Comparison of ENCODE assay signal across 8 mouse cellular contexts in genomic region chr5:99339790-99340189, GRCm38 (mm10).
DNase-seq lines count a peak whose midpoint lies in the region; ATAC-seq and TF ChIP-seq lines count a peak whose summit lies in the region.

No protein-coding gene starts in this region.

- peak in 1 of 2 experiments; percentile 11 for DNase-seq in layer of hippocampus, adult 2 months (ENCODE audit: low spot score in 2 of 2)
- DNase-seq in layer of hippocampus, adult 11-12 months (ENCODE audit: low spot score) = no peak
- DNase-seq in heart, adult 9 months (ENCODE audit: low spot score in 2 of 2) = peak; percentile 88 to 90
- peak; percentile 68 for DNase-seq in skeletal muscle tissue, adult 2 months (ENCODE audit: low read depth, low spot score)

- H3K27me3 ChIP-seq in kidney, embryonic 14.5 days (ENCODE audit: control insufficient read depth, insufficient read depth, low read length) = no peaks in the 10 kb centered on the region
- H3K27me3 ChIP-seq in liver, embryonic 16.5 days (ENCODE audit: control insufficient read depth, insufficient read depth, low read depth, low read length) = no peaks in the 10 kb centered on the region
- H3K27me3 ChIP-seq in forebrain, embryonic 13.5 days = no peaks in the 10 kb centered on the region

- no peak for ATAC-seq in kidney, embryonic 14.5 days (ENCODE audit: low FRiP score, low TSS enrichment)
- peak; percentile 67 for ATAC-seq in liver, embryonic 16.5 days (ENCODE audit: low read depth)
- no peak for ATAC-seq in forebrain, embryonic 13.5 days

- WGBS in kidney, embryonic 14.5 days = 49% methylated on average over 15 of the region's 15 CpGs
- WGBS in liver, embryonic 16.5 days (ENCODE audit: insufficient replicate concordance) = 35% methylated on average over 15 of the region's 15 CpGs
- WGBS in forebrain, embryonic 13.5 days = 74% methylated on average over 15 of the region's 15 CpGs

- H3K4me3 ChIP-seq in layer of hippocampus, adult 2 months = peak overlapping the region; percentile 42
- peak overlapping the region; percentile 36 for H3K4me3 ChIP-seq in brown adipose tissue, adult 24 weeks (ENCODE audit: insufficient read depth, low read depth, low read length)
- no peak overlapping the region for H3K4me3 ChIP-seq in kidney, embryonic 14.5 days (ENCODE audit: low read length)
- H3K4me3 ChIP-seq in liver, embryonic 16.5 days (ENCODE audit: low read depth, low read length) = peak overlapping the region; percentile 19
- no peak overlapping the region for H3K4me3 ChIP-seq in forebrain, embryonic 13.5 days

- H3K36me3 ChIP-seq in kidney, embryonic 14.5 days (ENCODE audit: control insufficient read depth, insufficient read depth, low read length) = no peaks in the 10 kb centered on the region
- H3K36me3 ChIP-seq in liver, embryonic 16.5 days (ENCODE audit: control insufficient read depth, insufficient read depth) = no peaks in the 10 kb centered on the region
- H3K36me3 ChIP-seq in forebrain, embryonic 13.5 days (ENCODE audit: poor library complexity, severe bottlenecking) = no peaks in the 10 kb centered on the region

- H3K9me3 ChIP-seq in kidney, embryonic 14.5 days (ENCODE audit: control insufficient read depth, low read length) = no peaks in the 10 kb centered on the region
- no peaks in the 10 kb centered on the region for H3K9me3 ChIP-seq in liver, embryonic 16.5 days (replicated peaks; ENCODE audit: control insufficient read depth, low read length)
- H3K9me3 ChIP-seq in forebrain, embryonic 13.5 days (replicated peaks) = 0 out of 2 replicates have a peak, but pooled peaks cover 2% of the 10 kb centered on the region

- H3K27ac ChIP-seq in layer of hippocampus, adult 2 months = peak overlapping the region; percentile 57
- peak overlapping the region; percentile 33; the same call in 1 of the 2 replicates for H3K27ac ChIP-seq in brown adipose tissue, adult 24 weeks (replicated peaks; ENCODE audit: low read depth, low read length)
- 0 out of 2 replicates have a peak overlapping the region, but pooled peaks have one; percentile 6 for H3K27ac ChIP-seq in kidney, embryonic 14.5 days (ENCODE audit: low read depth, low read length)
- H3K27ac ChIP-seq in liver, embryonic 16.5 days (ENCODE audit: low read length) = peak overlapping the region; percentile 17; the same call in 1 of the 2 replicates
- no peak overlapping the region for H3K27ac ChIP-seq in forebrain, embryonic 13.5 days

- H3K9ac ChIP-seq in kidney, embryonic 14.5 days (ENCODE audit: low read depth, low read length) = no peak overlapping the region
- 0 out of 2 replicates have a peak overlapping the region, but pooled peaks have one; percentile 16 for H3K9ac ChIP-seq in liver, embryonic 16.5 days (ENCODE audit: low read depth, low read length)
- no peak overlapping the region for H3K9ac ChIP-seq in forebrain, embryonic 13.5 days

- no peak for TF ChIP-seq CTCF in layer of hippocampus, adult 2 months (conservative IDR thresholded peaks at IDR 0.05)

- H3K4me2 ChIP-seq in kidney, embryonic 14.5 days (replicated peaks; ENCODE audit: low read depth, low read length) = no peak overlapping the region; the same call in 1 of the 2 replicates
- peak overlapping the region; percentile 47 for H3K4me2 ChIP-seq in liver, embryonic 16.5 days (ENCODE audit: low read depth, low read length)
- H3K4me2 ChIP-seq in forebrain, embryonic 13.5 days = no peak overlapping the region

- H3K4me1 ChIP-seq in brown adipose tissue, adult 24 weeks (ENCODE audit: control insufficient read depth, insufficient read depth, insufficient read length, low read length) = 0 out of 2 replicates have a peak, but pooled peaks cover 4% of the 10 kb centered on the region
- 0 out of 2 replicates have a peak, but pooled peaks cover 3% of the 10 kb centered on the region for H3K4me1 ChIP-seq in kidney, embryonic 14.5 days (ENCODE audit: control insufficient read depth, insufficient read depth, low read length)
- no peaks in the 10 kb centered on the region; the same call in 1 of the 2 replicates for H3K4me1 ChIP-seq in liver, embryonic 16.5 days (ENCODE audit: control insufficient read depth, low read depth, low read length)
- H3K4me1 ChIP-seq in forebrain, embryonic 13.5 days = no peaks in the 10 kb centered on the region

Comparison
In these comparisons a context has a peak if more than half of its experiments do, and no peak if none do; other contexts are left out.
1. H3K4me3 ChIP-seq: peak in layer of hippocampus, adult 2 months (single experiment), brown adipose tissue, adult 24 weeks (single experiment) and liver, embryonic 16.5 days (single experiment); none in kidney, embryonic 14.5 days (single experiment) and forebrain, embryonic 13.5 days (single experiment).